Comparison of ENCODE assay signal across 20 mouse cellular contexts in the genomic region with DNA sequence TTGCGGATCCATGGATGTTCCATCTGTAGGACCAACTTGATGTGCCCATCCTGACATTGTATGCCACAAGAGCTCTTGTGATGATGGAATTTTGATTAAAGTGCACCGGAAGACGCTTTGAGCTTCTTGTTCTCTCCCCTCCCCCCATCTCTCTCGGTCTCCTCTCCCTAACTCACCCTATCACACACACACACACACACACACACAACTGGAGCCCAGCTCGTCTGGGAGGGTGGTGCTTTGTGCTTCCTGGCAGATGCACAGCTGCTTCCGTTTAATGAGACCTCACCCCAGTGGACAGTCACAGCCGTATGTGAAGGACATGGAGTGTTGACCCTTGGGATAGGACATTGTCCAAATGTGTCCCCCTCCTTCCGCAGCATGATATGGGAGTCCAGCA. TPM values are rescaled to one million over a fixed set of nuclear protein-coding genes. Genes with fewer than 3 reads are reported as not detected.
DNase-seq lines count a peak whose midpoint lies in the region; ATAC-seq lines count a peak whose summit lies in the region.
"Had no signal": no experiment of that assay in that cellular context is flagged by ENCODE, and none has a peak within 500 bp of the region (broad histone marks: within the 10 kb centered on the region; RNA-seq: fewer than 3 reads in every experiment).

No protein-coding gene starts in this region.

- DNase-seq in hindbrain, embryonic 11.5 days (ENCODE audit: low spot score) = peak; percentile 45
- DNase-seq in hindbrain, embryonic 14.5 days (ENCODE audit: low spot score) = no peak
- no peak for DNase-seq in neural tube, embryonic 10.5 days (ENCODE audit: extremely low spot score, low spot score)
- peak; percentile 39 for DNase-seq in midbrain, embryonic 14.5 days
- DNase-seq in adrenal gland, postnatal 10 days = no peak
- no peak for DNase-seq in left cerebral cortex, adult 11 months (ENCODE audit: low spot score)
- DNase-seq: cerebellum, adult 8-10 months; heart, postnatal 14 days; kidney, adult 2 months; kidney, postnatal 36 days; liver, embryonic 13.5 days; lung, embryonic 14.5 days; lung, postnatal 36 days; thymus, postnatal 25 days had no signal

- H3K27ac ChIP-seq in hindbrain, embryonic 11.5 days (ENCODE audit: low read depth, low read length) = no peak overlapping the region
- H3K27ac ChIP-seq in hindbrain, embryonic 14.5 days = no peak overlapping the region
- no peak overlapping the region for H3K27ac ChIP-seq in neural tube, embryonic 12.5 days
- H3K27ac ChIP-seq in midbrain, embryonic 14.5 days (replicated peaks; ENCODE audit: low read depth, low read length) = no peak overlapping the region
- H3K27ac ChIP-seq: embryonic facial prominence, embryonic 15.5 days; limb, embryonic 13.5 days; liver, embryonic 13.5 days had no signal

- peaks cover 3% of the 10 kb centered on the region; the same call in 1 of the 2 replicates for H3K4me1 ChIP-seq in hindbrain, embryonic 11.5 days (replicated peaks; ENCODE audit: control insufficient read depth, insufficient read depth, low read length)
- H3K4me1 ChIP-seq in hindbrain, embryonic 14.5 days (replicated peaks; ENCODE audit: control insufficient read depth, insufficient read depth, low read length) = peaks cover 18% of the 10 kb centered on the region
- H3K4me1 ChIP-seq in neural tube, embryonic 12.5 days = peaks cover 24% of the 10 kb centered on the region
- H3K4me1 ChIP-seq in midbrain, embryonic 14.5 days (ENCODE audit: control insufficient read depth, insufficient read depth, low read length) = 0 out of 2 replicates have a peak, but pooled peaks cover 6% of the 10 kb centered on the region
- H3K4me1 ChIP-seq: liver, embryonic 13.5 days had no signal

- H3K4me2 ChIP-seq in hindbrain, embryonic 11.5 days (replicated peaks; ENCODE audit: low read depth, low read length) = no peak overlapping the region
- no peak overlapping the region for H3K4me2 ChIP-seq in hindbrain, embryonic 14.5 days (replicated peaks)
- H3K4me2 ChIP-seq in neural tube, embryonic 12.5 days (replicated peaks) = no peak overlapping the region
- no peak overlapping the region for H3K4me2 ChIP-seq in midbrain, embryonic 14.5 days (ENCODE audit: low read length)
- H3K4me2 ChIP-seq: embryonic facial prominence, embryonic 15.5 days; heart, embryonic 11.5 days; limb, embryonic 13.5 days; liver, embryonic 13.5 days; lung, embryonic 14.5 days had no signal

- no peak overlapping the region for H3K9ac ChIP-seq in hindbrain, embryonic 11.5 days (ENCODE audit: low read depth, low read length)
- H3K9ac ChIP-seq in hindbrain, embryonic 14.5 days = no peak overlapping the region
- H3K9ac ChIP-seq in neural tube, embryonic 12.5 days = no peak overlapping the region
- no peak overlapping the region for H3K9ac ChIP-seq in midbrain, embryonic 14.5 days (replicated peaks; ENCODE audit: low read length)
- H3K9ac ChIP-seq: embryonic facial prominence, embryonic 15.5 days; limb, embryonic 13.5 days; liver, embryonic 13.5 days; lung, embryonic 14.5 days had no signal

- WGBS in hindbrain, embryonic 11.5 days = 56% methylated on average over 8 of the region's 8 CpGs
- 34% methylated on average over 8 of the region's 8 CpGs for WGBS in hindbrain, embryonic 14.5 days
- WGBS in neural tube, embryonic 12.5 days = 53% methylated on average over 8 of the region's 8 CpGs
- WGBS in midbrain, embryonic 14.5 days = 39% methylated on average over 8 of the region's 8 CpGs

- peak; percentile 23; the same call in 1 of the 2 replicates for ATAC-seq in hindbrain, embryonic 11.5 days (ENCODE audit: low FRiP score)
- ATAC-seq in hindbrain, embryonic 14.5 days (ENCODE audit: low FRiP score) = no peak
- 0 out of 2 replicates have a peak, but pooled peaks have one; percentile 30 for ATAC-seq in neural tube, embryonic 12.5 days (ENCODE audit: low FRiP score, low read depth)
- no peak for ATAC-seq in midbrain, embryonic 14.5 days (ENCODE audit: low FRiP score, low TSS enrichment)

- H3K9me3 ChIP-seq in hindbrain, embryonic 11.5 days (ENCODE audit: control insufficient read depth, low read length) = no peaks in the 10 kb centered on the region
- no peaks in the 10 kb centered on the region for H3K9me3 ChIP-seq in hindbrain, embryonic 14.5 days (ENCODE audit: control insufficient read depth, low read length)
- no peaks in the 10 kb centered on the region for H3K9me3 ChIP-seq in neural tube, embryonic 12.5 days
- H3K9me3 ChIP-seq in midbrain, embryonic 14.5 days (ENCODE audit: control insufficient read depth, low read length) = no peaks in the 10 kb centered on the region
- H3K9me3 ChIP-seq: embryonic facial prominence, embryonic 15.5 days; limb, embryonic 13.5 days; liver, embryonic 13.5 days had no signal

- no peaks in the 10 kb centered on the region for H3K27me3 ChIP-seq in hindbrain, embryonic 11.5 days (ENCODE audit: control insufficient read depth, insufficient read depth, low read length)
- no peaks in the 10 kb centered on the region; the same call in 1 of the 2 replicates for H3K27me3 ChIP-seq in hindbrain, embryonic 14.5 days (ENCODE audit: control insufficient read depth, insufficient read depth, low read length)
- no peaks in the 10 kb centered on the region; the same call in 1 of the 2 replicates for H3K27me3 ChIP-seq in neural tube, embryonic 12.5 days (replicated peaks)
- H3K27me3 ChIP-seq in midbrain, embryonic 14.5 days (ENCODE audit: control insufficient read depth, insufficient read depth, low read length) = no peaks in the 10 kb centered on the region
- H3K27me3 ChIP-seq: embryonic facial prominence, embryonic 15.5 days; limb, embryonic 13.5 days; liver, embryonic 13.5 days had no signal

- H3K4me3 ChIP-seq in hindbrain, embryonic 11.5 days (ENCODE audit: low read depth, low read length) = no peak overlapping the region
- H3K4me3 ChIP-seq in hindbrain, embryonic 14.5 days (replicated peaks; ENCODE audit: low read length) = no peak overlapping the region
- no peak overlapping the region for H3K4me3 ChIP-seq in neural tube, embryonic 12.5 days
- no peak overlapping the region for H3K4me3 ChIP-seq in midbrain, embryonic 14.5 days (replicated peaks; ENCODE audit: low read depth, low read length)
- H3K4me3 ChIP-seq: embryonic facial prominence, embryonic 15.5 days; limb, embryonic 13.5 days; liver, embryonic 13.5 days had no signal

- no peaks in the 10 kb centered on the region for H3K36me3 ChIP-seq in hindbrain, embryonic 11.5 days (ENCODE audit: control insufficient read depth, insufficient read depth, low read length)
- H3K36me3 ChIP-seq in hindbrain, embryonic 14.5 days (replicated peaks; ENCODE audit: control insufficient read depth, insufficient read depth) = no peaks in the 10 kb centered on the region
- H3K36me3 ChIP-seq in neural tube, embryonic 12.5 days = 0 out of 2 replicates have a peak, but pooled peaks cover 3% of the 10 kb centered on the region
- H3K36me3 ChIP-seq in midbrain, embryonic 14.5 days (ENCODE audit: control insufficient read depth, insufficient read depth, low read length) = no peaks in the 10 kb centered on the region
- H3K36me3 ChIP-seq: embryonic facial prominence, embryonic 15.5 days; limb, embryonic 13.5 days; liver, embryonic 13.5 days had no signal

RNA-seq across cellular contexts. Expression of a gene that starts 11.7 kb away (rescaled TPM):
- polyA plus RNA-seq in hindbrain, embryonic 11.5 days (2014; fragmentation: Nextera tagmentation; extraction: Ambion mirVana) = 2.4 and 2.6 TPM in 2 replicates
- polyA plus RNA-seq in hindbrain, embryonic 14.5 days (2014; fragmentation: Nextera tagmentation; extraction: Ambion mirVana) = 8.1 and 9.3 TPM in 2 replicates
- 3.6 and 4.1 TPM in 2 replicates for polyA plus RNA-seq in neural tube, embryonic 12.5 days (2016; fragmentation: Nextera tagmentation; extraction: Ambion mirVana)
- 5.4 and 5.7 TPM in 2 replicates for polyA plus RNA-seq in midbrain, embryonic 14.5 days (2014; fragmentation: Nextera tagmentation; extraction: Ambion mirVana)
- total RNA-seq in adrenal gland, postnatal 10 days (2021) = under 1 TPM; 0.79 to 0.87 TPM
- total RNA-seq: gastrocnemius, adult 18-20 months; megakaryocyte-erythroid progenitor cell, adult 5-6 weeks had no signal

Comparison
In these comparisons a context has a peak if more than half of its experiments do, and no peak if none do; other contexts are left out.
1. ATAC-seq: peak in hindbrain, embryonic 11.5 days (single experiment) and neural tube, embryonic 12.5 days (single experiment); none in hindbrain, embryonic 14.5 days (single experiment) and midbrain, embryonic 14.5 days (single experiment).
2. DNase-seq: peak in hindbrain, embryonic 11.5 days (single experiment) and midbrain, embryonic 14.5 days (single experiment); none in hindbrain, embryonic 14.5 days (single experiment), neural tube, embryonic 10.5 days (single experiment), adrenal gland, postnatal 10 days (single experiment) and left cerebral cortex, adult 11 months (single experiment).